18 mouse cellular contexts compared by ENCODE assay signal in the genomic region with DNA sequence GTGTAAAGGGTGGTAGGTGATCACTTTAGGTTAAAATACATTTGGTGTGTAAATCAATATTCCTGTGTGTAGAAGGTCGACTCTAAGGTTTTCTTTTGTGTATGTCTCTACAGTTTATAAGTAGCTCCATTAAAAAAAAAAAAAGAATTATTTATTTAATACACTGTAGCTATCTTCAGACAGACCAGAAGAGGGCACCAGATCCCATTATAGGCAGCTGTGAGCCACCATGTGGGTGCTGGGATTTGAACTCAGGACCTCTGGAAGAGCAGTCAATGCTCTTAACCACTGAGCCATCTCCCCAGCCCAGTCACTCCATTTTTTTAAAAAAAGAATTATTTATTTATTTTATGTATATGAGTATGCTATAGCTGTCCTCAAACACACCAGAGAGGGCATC. TPM values are rescaled to one million over a fixed set of nuclear protein-coding genes. Genes with fewer than 3 reads are reported as not detected.
DNase-seq lines count a peak whose midpoint lies in the region; ATAC-seq and TF ChIP-seq lines count a peak whose summit lies in the region.
"Had no signal": no experiment of that assay in that cellular context is flagged by ENCODE, and none has a peak within 500 bp of the region (broad histone marks: within the 10 kb centered on the region; RNA-seq: fewer than 3 reads in every experiment).

No protein-coding gene starts in this region.

- H3K27me3 ChIP-seq in intestine, postnatal 0 days (replicated peaks; ENCODE audit: control insufficient read depth, insufficient read depth, low read length): no peaks in the 10 kb centered on the region
- no peaks in the 10 kb centered on the region for H3K27me3 ChIP-seq in intestine, embryonic 16.5 days (replicated peaks; ENCODE audit: control insufficient read depth, insufficient read depth, low read length)
- H3K27me3 ChIP-seq in lung, postnatal 0 days (replicated peaks; ENCODE audit: insufficient read depth, low read length): no peaks in the 10 kb centered on the region
- H3K27me3 ChIP-seq in splenic B cell, adult 2 months (ENCODE audit: control insufficient read depth, insufficient read depth, low read length, poor library complexity, severe bottlenecking): no peaks in the 10 kb centered on the region
- H3K27me3 ChIP-seq in kidney, embryonic 14.5 days (ENCODE audit: control insufficient read depth, insufficient read depth, low read length): no peaks in the 10 kb centered on the region
- H3K27me3 ChIP-seq: forebrain, embryonic 12.5 days; limb, embryonic 13.5 days had no signal

- H3K4me3 ChIP-seq in intestine, postnatal 0 days (ENCODE audit: low read depth, low read length): no peak overlapping the region
- no peak overlapping the region for H3K4me3 ChIP-seq in intestine, embryonic 16.5 days (ENCODE audit: low read length)
- H3K4me3 ChIP-seq in lung, postnatal 0 days (ENCODE audit: low read depth, low read length): no peak overlapping the region
- H3K4me3 ChIP-seq in kidney, embryonic 14.5 days (ENCODE audit: low read length): no peak overlapping the region
- H3K4me3 ChIP-seq: forebrain, embryonic 12.5 days; limb, embryonic 13.5 days; megakaryocyte, embryonic 14.5 days had no signal

- no peaks in the 10 kb centered on the region for H3K9me3 ChIP-seq in intestine, postnatal 0 days (ENCODE audit: control insufficient read depth)
- no peaks in the 10 kb centered on the region for H3K9me3 ChIP-seq in intestine, embryonic 16.5 days (ENCODE audit: control insufficient read depth, low read length)
- H3K9me3 ChIP-seq in lung, postnatal 0 days (ENCODE audit: low read length): no peaks in the 10 kb centered on the region
- no peaks in the 10 kb centered on the region for H3K9me3 ChIP-seq in kidney, embryonic 14.5 days (ENCODE audit: control insufficient read depth, low read length)
- H3K9me3 ChIP-seq: forebrain, embryonic 12.5 days; limb, embryonic 13.5 days; megakaryocyte, embryonic 14.5 days had no signal

- H3K4me1 ChIP-seq in intestine, postnatal 0 days (replicated peaks; ENCODE audit: control insufficient read depth, insufficient read depth, low read length): peaks cover 7% of the 10 kb centered on the region; the same call in 1 of the 2 replicates
- peaks cover 14% of the 10 kb centered on the region for H3K4me1 ChIP-seq in intestine, embryonic 16.5 days (ENCODE audit: control insufficient read depth, insufficient read depth, low read length)
- H3K4me1 ChIP-seq in lung, postnatal 0 days (ENCODE audit: insufficient read depth, low read depth, low read length): peaks cover 7% of the 10 kb centered on the region; the same call in 1 of the 2 replicates
- H3K4me1 ChIP-seq in kidney, embryonic 14.5 days (ENCODE audit: control insufficient read depth, insufficient read depth, low read length): peaks cover 7% of the 10 kb centered on the region; the same call in 1 of the 2 replicates

- no peak overlapping the region for H3K4me2 ChIP-seq in intestine, postnatal 0 days (replicated peaks; ENCODE audit: low read depth)
- H3K4me2 ChIP-seq in intestine, embryonic 16.5 days (ENCODE audit: low read depth, low read length): no peak overlapping the region
- H3K4me2 ChIP-seq in lung, postnatal 0 days (replicated peaks; ENCODE audit: low read depth, low read length): no peak overlapping the region
- H3K4me2 ChIP-seq in kidney, embryonic 14.5 days (replicated peaks; ENCODE audit: low read depth, low read length): no peak overlapping the region
- H3K4me2 ChIP-seq: forebrain, embryonic 12.5 days; heart, embryonic 11.5 days; limb, embryonic 13.5 days had no signal

- H3K27ac ChIP-seq in intestine, postnatal 0 days (ENCODE audit: low read depth, low read length): no peak overlapping the region
- H3K27ac ChIP-seq in intestine, embryonic 16.5 days (ENCODE audit: low read length): no peak overlapping the region
- no peak overlapping the region for H3K27ac ChIP-seq in lung, postnatal 0 days (ENCODE audit: low read length)
- no peak overlapping the region for H3K27ac ChIP-seq in kidney, embryonic 14.5 days (ENCODE audit: low read depth, low read length)
- H3K27ac ChIP-seq: forebrain, embryonic 12.5 days; limb, embryonic 13.5 days had no signal

- H3K9ac ChIP-seq in intestine, postnatal 0 days (ENCODE audit: low read depth, low read length): no peak overlapping the region
- H3K9ac ChIP-seq in intestine, embryonic 16.5 days (ENCODE audit: low read depth, low read length): no peak overlapping the region
- no peak overlapping the region for H3K9ac ChIP-seq in lung, postnatal 0 days (replicated peaks; ENCODE audit: low read depth)
- no peak overlapping the region for H3K9ac ChIP-seq in kidney, embryonic 14.5 days (ENCODE audit: low read depth, low read length)
- H3K9ac ChIP-seq: forebrain, embryonic 12.5 days; limb, embryonic 13.5 days had no signal

- WGBS in intestine, postnatal 0 days: 73% methylated on average over 1 of the region's 1 CpGs
- 67% methylated on average over 1 of the region's 1 CpGs for WGBS in intestine, embryonic 16.5 days
- WGBS in lung, postnatal 0 days: 65% methylated on average over 1 of the region's 1 CpGs
- 71% methylated on average over 1 of the region's 1 CpGs for WGBS in kidney, embryonic 14.5 days

- TF ChIP-seq EP300 in lung, postnatal 0 days (IDR thresholded peaks at IDR 0.05): no peak

- ATAC-seq in CD4-positive, CD25-positive, alpha-beta regulatory T cell, adult 4 months: no peak
- no peak for ATAC-seq in intestine, postnatal 0 days
- ATAC-seq in intestine, embryonic 16.5 days: no peak
- no peak for ATAC-seq in lung, postnatal 0 days
- ATAC-seq in kidney, embryonic 14.5 days (ENCODE audit: low FRiP score, low TSS enrichment): no peak
- ATAC-seq: inflammation-experienced regulatory T-cells, adult 6 months had no signal

- peak; percentile 53 for DNase-seq in CD4-positive, CD25-positive, alpha-beta regulatory T cell, adult 2 months (ENCODE audit: low read depth, low spot score)
- no peak for DNase-seq in lung, postnatal 0 days (ENCODE audit: low spot score)
- DNase-seq in lung, adult 18-20 months: no peak
- peak; percentile 45 for DNase-seq in splenic B cell, adult 2 months (ENCODE audit: low read depth, low spot score)
- DNase-seq: cerebellum, adult 11 months; cerebellum, postnatal 25 days; heart, postnatal 4 days; kidney, postnatal 10 days; thymus, postnatal 4 days had no signal

- peak; percentile 52 for TF ChIP-seq CTCF in intestine, postnatal 0 days (IDR thresholded peaks at IDR 0.05; ENCODE audit: low read depth)
- TF ChIP-seq CTCF in lung, postnatal 0 days (IDR thresholded peaks at IDR 0.05): peak; percentile 44

- H3K36me3 ChIP-seq in intestine, postnatal 0 days (ENCODE audit: control insufficient read depth, insufficient read depth): peaks cover 16% of the 10 kb centered on the region
- peaks cover 12% of the 10 kb centered on the region for H3K36me3 ChIP-seq in intestine, embryonic 16.5 days (ENCODE audit: control insufficient read depth, insufficient read depth, low read length)
- H3K36me3 ChIP-seq in lung, postnatal 0 days (ENCODE audit: insufficient read depth, low read length): peaks cover 13% of the 10 kb centered on the region; the same call in 1 of the 2 replicates
- peaks cover 13% of the 10 kb centered on the region for H3K36me3 ChIP-seq in splenic B cell, adult 2 months (ENCODE audit: control insufficient read depth, insufficient read depth, low read length, poor library complexity, severe bottlenecking)
- peaks cover 26% of the 10 kb centered on the region for H3K36me3 ChIP-seq in kidney, embryonic 14.5 days (ENCODE audit: control insufficient read depth, insufficient read depth, low read length)

RNA-seq across cellular contexts. Expression of a gene that starts 5.9 kb away (rescaled TPM):
- 1,000 to 10,000 TPM; 2,671 to 2,712 TPM for polyA plus RNA-seq in CD4-positive, CD25-positive, alpha-beta regulatory T cell, adult 4 months (2017; shearing (Covaris generic))
- polyA plus RNA-seq in intestine, postnatal 0 days (2015; fragmentation: Nextera tagmentation; extraction: Ambion mirVana): 948 and 1,014 TPM in 2 replicates
- polyA plus RNA-seq in intestine, embryonic 16.5 days (2015; fragmentation: Nextera tagmentation; extraction: Ambion mirVana): 1,403 and 1,521 TPM in 2 replicates
- 1,019 and 1,086 TPM in 2 replicates for polyA plus RNA-seq in lung, postnatal 0 days (2015; fragmentation: Nextera tagmentation; extraction: Ambion mirVana)
- 1,702 and 2,075 TPM in 2 replicates for polyA plus RNA-seq in kidney, embryonic 14.5 days (2014; fragmentation: Nextera tagmentation; extraction: Ambion mirVana)

RNA-seq across cellular contexts. Expression of a gene that starts 9.2 kb away (rescaled TPM):
- 1 to 10 TPM; 1.0 to 2.7 TPM for polyA plus RNA-seq in CD4-positive, CD25-positive, alpha-beta regulatory T cell, adult 4 months (2017; shearing (Covaris generic))
- 0.46 and 0.67 TPM in 2 replicates for polyA plus RNA-seq in intestine, postnatal 0 days (2015; fragmentation: Nextera tagmentation; extraction: Ambion mirVana)
- polyA plus RNA-seq in intestine, embryonic 16.5 days (2015; fragmentation: Nextera tagmentation; extraction: Ambion mirVana): 0.78 and 0.93 TPM in 2 replicates
- polyA plus RNA-seq in lung, postnatal 0 days (2015; fragmentation: Nextera tagmentation; extraction: Ambion mirVana): 0.94 and 1.3 TPM in 2 replicates
- 0.11 and 0.41 TPM in 2 replicates for polyA plus RNA-seq in kidney, embryonic 14.5 days (2014; fragmentation: Nextera tagmentation; extraction: Ambion mirVana)

RNA-seq across cellular contexts. Expression of a gene that starts 45.3 kb away (rescaled TPM):
- 10 to 100 TPM; 24.4 to 29.0 TPM for polyA plus RNA-seq in CD4-positive, CD25-positive, alpha-beta regulatory T cell, adult 4 months (2017; shearing (Covaris generic))
- 44.7 and 46.1 TPM in 2 replicates for polyA plus RNA-seq in intestine, postnatal 0 days (2015; fragmentation: Nextera tagmentation; extraction: Ambion mirVana)
- 54.4 and 55.6 TPM in 2 replicates for polyA plus RNA-seq in intestine, embryonic 16.5 days (2015; fragmentation: Nextera tagmentation; extraction: Ambion mirVana)
- polyA plus RNA-seq in lung, postnatal 0 days (2015; fragmentation: Nextera tagmentation; extraction: Ambion mirVana): 22.7 and 27.3 TPM in 2 replicates
- polyA plus RNA-seq in kidney, embryonic 14.5 days (2014; fragmentation: Nextera tagmentation; extraction: Ambion mirVana): 45.9 and 51.2 TPM in 2 replicates

RNA-seq across cellular contexts. Expression of a gene that starts 50.1 kb away (rescaled TPM):
- polyA plus RNA-seq in CD4-positive, CD25-positive, alpha-beta regulatory T cell, adult 4 months (2017; shearing (Covaris generic)): under 1 TPM in 1 of 2 experiments, not detected in 1; 0.42 TPM
- 3.4 and 3.5 TPM in 2 replicates for polyA plus RNA-seq in intestine, postnatal 0 days (2015; fragmentation: Nextera tagmentation; extraction: Ambion mirVana)
- 9.3 and 9.6 TPM in 2 replicates for polyA plus RNA-seq in intestine, embryonic 16.5 days (2015; fragmentation: Nextera tagmentation; extraction: Ambion mirVana)
- polyA plus RNA-seq in lung, postnatal 0 days (2015; fragmentation: Nextera tagmentation; extraction: Ambion mirVana): 18.3 TPM in 2 replicates
- polyA plus RNA-seq in kidney, embryonic 14.5 days (2014; fragmentation: Nextera tagmentation; extraction: Ambion mirVana): 8.3 and 8.7 TPM in 2 replicates

Comparison
In these comparisons a context has a peak if more than half of its experiments do, and no peak if none do; other contexts are left out.
1. DNase-seq: peak in CD4-positive, CD25-positive, alpha-beta regulatory T cell, adult 2 months (single experiment) and splenic B cell, adult 2 months (single experiment); none in lung, postnatal 0 days (single experiment) and lung, adult 18-20 months (0 of 2).